Mouse (Mus musculus) lung, embryonic 14.5 days (tissue): ENCODE results near the gene Wdtc1. TPM values are rescaled to one million over a fixed set of nuclear protein-coding genes. Genes with fewer than 3 reads are reported as not detected.

Experiments used
- ATAC-seq: fragments of 200-750 bp; cut with Nextera tagmentation; 2 replicates; pipeline ENCODE4 v1.8.0; 2017; ENCODE audit warnings: mild to moderate bottlenecking, moderate TSS enrichment, moderate library complexity; ENCODE audit not compliant: insufficient read depth
- DNase-seq: peaks from one replicate; pipeline ENCODE4 v3.0.0-alpha.2; 2015
- H3K27ac ChIP-seq: fragments of 300-500 bp; sonication (generic); 2 replicates; pipeline ENCODE4 v1.5.1; 2014; ENCODE audit warnings: low read depth, mild to moderate bottlenecking, moderate library complexity
- H3K27me3 ChIP-seq: fragments of 300-500 bp; sonication (generic); 2 replicates; pipeline ENCODE4 v1.6.1; 2014; ENCODE audit warnings: low read length, control low read depth; ENCODE audit not compliant: insufficient read depth
- H3K36me3 ChIP-seq: fragments of 300-500 bp; sonication (generic); 2 replicates; pipeline ENCODE4 v1.6.1; 2014; ENCODE audit warnings: control low read depth; ENCODE audit not compliant: insufficient read depth
- H3K4me1 ChIP-seq: fragments of 300-500 bp; sonication (generic); 2 replicates; pipeline ENCODE4 v1.6.1; 2014; ENCODE audit warnings: antibody characterized with exemption, control low read depth; ENCODE audit not compliant: insufficient read depth
- H3K4me2 ChIP-seq: fragments of 300-500 bp; sonication (generic); 2 replicates; pipeline ENCODE4 v1.6.1; 2014; ENCODE audit warnings: mild to moderate bottlenecking
- H3K4me3 ChIP-seq: fragments of 300-500 bp; sonication (generic); 2 replicates; pipeline ENCODE4 v1.5.1; 2014; ENCODE audit warnings: low read depth, low read length
- H3K9ac ChIP-seq: fragments of 300-500 bp; sonication (generic); 2 replicates; pipeline ENCODE4 v1.6.1; 2014
- H3K9me3 ChIP-seq: fragments of 300-500 bp; sonication (generic); 2 replicates; pipeline ENCODE4 v1.6.1; 2016; ENCODE audit warnings: low read depth, low read length, control low read depth
- CTCF ChIP-seq: IDR thresholded peaks from 2 replicates; pipeline ENCODE4 v1.5.1; 2016; ENCODE audit warnings: antibody characterized with exemption, low read depth
- WGBS: fragments of 180-500 bp; shearing (Covaris S2); extraction: QIAGEN DNeasy Blood & Tissue Kit; methylation state at CpG from one replicate; pipeline ENCODE4 v1.1.7; 2014; 5-methylcytosine and 5-hydroxymethylcytosine counted together
- polyA plus RNA-seq: library from polyadenylated mRNA; unstranded; fragments of >200 nt; fragmentation: Nextera tagmentation; extraction: Ambion mirVana; gene quantifications from 2 replicates; pipeline ENCODE4 v1.2.1, GENCODE M21; 2014

Gene Wdtc1
- polyA plus RNA-seq, 1 experiment from 2014 or later, result 15.3 TPM

DNA sequence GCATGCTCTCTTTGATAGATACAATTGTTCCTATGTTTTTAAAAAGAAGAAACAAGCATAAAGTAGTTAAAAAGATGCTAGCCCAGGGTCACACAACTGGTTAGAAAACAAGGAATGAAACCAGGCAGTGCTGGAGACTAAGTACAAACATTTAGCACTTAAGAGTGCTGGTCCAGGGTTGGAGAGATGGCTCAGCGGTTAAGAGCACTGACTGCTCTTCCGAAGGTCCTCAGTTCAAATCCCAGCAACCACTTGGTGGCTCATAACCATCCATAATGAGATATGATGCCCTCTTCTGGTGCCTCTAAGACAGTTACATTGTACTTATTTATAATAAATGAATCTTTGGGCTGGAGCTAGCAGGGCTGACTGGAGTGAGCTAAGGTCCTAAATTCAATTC, 13.1 kb downstream of the Wdtc1 start:
- H3K4me3 ChIP-seq, result no peak overlapping the region
- ATAC-seq (no peak), DNase-seq (no peak)
- no peak overlapping the region for H3K27ac ChIP-seq
- no peaks in the 10 kb centered on the region for H3K9me3 ChIP-seq
- TF ChIP-seq CTCF, result no peak
- no peaks in the 10 kb centered on the region for H3K36me3 ChIP-seq
- H3K4me2 ChIP-seq, result no peak overlapping the region
- 82% methylated on average over 2 of the region's 2 CpGs for WGBS
- H3K27me3 ChIP-seq, result no peaks in the 10 kb centered on the region
- H3K4me1 ChIP-seq, result no peaks in the 10 kb centered on the region
- no peak overlapping the region for H3K9ac ChIP-seq

DNA sequence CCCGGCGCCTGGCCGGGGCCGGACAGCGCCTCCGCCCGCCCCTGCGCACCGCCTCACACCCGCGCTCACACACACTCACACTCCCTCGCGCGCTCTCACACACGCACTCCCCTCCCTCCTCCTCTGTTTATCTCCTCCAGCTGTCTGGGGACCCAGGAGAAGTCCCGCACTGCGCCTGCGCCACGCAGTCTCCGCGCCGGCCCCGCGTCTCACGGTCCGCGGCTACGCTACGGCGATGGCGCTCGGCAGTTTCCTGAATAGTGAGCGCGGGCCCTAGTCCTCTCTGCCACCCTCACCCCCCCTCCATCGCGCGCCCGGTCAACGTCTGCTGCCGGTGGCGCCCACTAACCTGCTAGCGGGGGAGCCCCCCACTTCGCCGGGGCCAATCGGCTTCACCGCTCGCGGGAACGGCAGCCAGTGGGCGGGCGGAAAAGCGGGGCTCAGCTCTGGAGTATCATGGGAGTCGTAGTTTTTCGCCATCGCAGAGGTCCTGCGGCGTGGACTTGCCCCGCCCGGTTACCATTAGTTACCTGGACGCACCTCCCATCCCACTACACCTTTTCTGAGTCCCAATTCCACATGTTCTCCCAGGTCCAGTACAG, 14.0 kb downstream of the Wdtc1 start:
- peak; percentile 97 for DNase-seq
- Histone ChIP-seq H3K9me3 (no peaks in the 10 kb centered on the region), H3K9ac (peak overlapping the region; percentile 88), H3K4me1 (no peaks in the 10 kb centered on the region), H3K36me3 (no peaks in the 10 kb centered on the region), H3K27me3 (no peaks in the 10 kb centered on the region), H3K4me3 (peak overlapping the region; percentile 85), H3K4me2 (peak overlapping the region; percentile 88), H3K27ac (peak overlapping the region; percentile 65; the same call in 1 of the 2 replicates)
- under 1% methylated on average over 53 of the region's 60 CpGs for WGBS
- no peak for TF ChIP-seq CTCF
- ATAC-seq, result peak; percentile 96

DNA sequence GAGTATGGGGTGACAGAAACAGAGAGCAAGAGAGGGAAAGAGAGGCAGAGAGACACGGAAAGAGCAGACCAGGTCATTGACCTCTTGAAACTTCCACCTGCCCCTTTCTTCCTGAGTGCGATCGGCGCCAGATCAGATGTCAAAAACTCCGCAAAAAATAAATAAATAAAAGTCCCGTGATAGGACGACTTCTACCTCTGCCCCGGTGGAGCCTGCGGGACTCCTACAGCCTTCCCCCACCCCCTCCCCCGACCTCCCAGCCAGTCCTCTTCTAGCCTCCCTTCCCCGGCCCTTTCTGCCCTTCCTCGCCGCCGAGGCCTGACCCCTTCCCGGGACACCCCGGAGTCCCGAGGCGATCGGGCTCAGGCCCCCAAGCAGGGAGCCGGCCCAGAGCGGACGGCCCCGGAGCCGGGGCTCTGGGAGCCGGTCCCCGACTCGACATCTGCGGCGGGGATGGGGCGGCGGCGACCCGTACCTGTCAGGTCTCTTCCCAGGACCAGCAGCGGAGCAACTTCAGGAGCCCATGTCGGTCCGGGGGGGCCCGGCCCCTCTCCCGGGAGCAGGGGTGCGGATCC, 14.7 kb downstream of the Wdtc1 start:
- peak; percentile 25 for DNase-seq
- Histone ChIP-seq H3K9ac (peak overlapping the region; percentile 88), H3K4me3 (peak overlapping the region; percentile 85), H3K4me2 (peak overlapping the region; percentile 88), H3K36me3 (no peaks in the 10 kb centered on the region), H3K4me1 (no peaks in the 10 kb centered on the region), H3K27me3 (no peaks in the 10 kb centered on the region), H3K9me3 (no peaks in the 10 kb centered on the region), H3K27ac (peak overlapping the region; percentile 65; the same call in 1 of the 2 replicates)
- WGBS, result 1% methylated on average over 39 of the region's 39 CpGs
- ATAC-seq, result peak; percentile 29; the same call in 1 of the 2 replicates
- no peak for TF ChIP-seq CTCF

DNA sequence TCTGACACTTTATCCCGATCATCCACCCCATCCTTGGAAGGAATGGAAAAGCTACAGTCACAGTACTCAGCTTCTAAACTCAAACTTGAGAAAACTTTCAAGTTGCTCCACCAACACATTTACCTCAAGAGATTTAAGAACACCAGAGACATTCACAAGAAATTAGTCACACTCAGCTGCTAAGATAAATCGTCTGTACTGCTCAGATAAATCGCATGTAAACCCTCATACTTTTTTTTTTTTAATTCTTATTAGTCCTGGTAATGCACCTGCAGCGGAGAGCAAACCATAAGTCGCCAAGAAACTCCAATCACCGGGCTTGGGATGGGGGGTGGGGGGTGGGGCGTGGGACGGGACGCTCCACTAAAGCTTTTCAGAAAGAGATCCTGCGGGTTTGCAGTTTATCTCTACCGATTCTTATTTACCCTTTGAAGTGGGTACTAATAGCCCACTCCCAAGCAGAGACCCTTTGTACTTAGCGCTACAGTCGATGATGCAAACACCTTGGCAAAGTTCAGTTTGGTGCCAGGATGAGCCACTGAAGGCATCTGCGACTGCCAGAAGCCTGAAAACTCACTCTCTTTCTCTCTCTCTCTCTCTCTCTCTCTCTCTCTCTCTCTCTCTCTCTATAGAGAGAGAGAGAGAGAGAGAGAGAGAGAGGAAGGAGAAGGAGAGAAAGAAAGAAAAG, 15.3 kb downstream of the Wdtc1 start:
- no peak for TF ChIP-seq CTCF
- DNase-seq (peak; percentile 19), ATAC-seq (no peak)
- H3K4me1 ChIP-seq, result no peaks in the 10 kb centered on the region
- peak overlapping the region; percentile 85 for H3K4me3 ChIP-seq
- peak overlapping the region; percentile 88 for H3K9ac ChIP-seq
- no peaks in the 10 kb centered on the region for H3K9me3 ChIP-seq
- WGBS, result 8% methylated on average over 14 of the region's 14 CpGs
- no peak overlapping the region for H3K27ac ChIP-seq
- H3K27me3 ChIP-seq, result no peaks in the 10 kb centered on the region
- peak overlapping the region; percentile 88 for H3K4me2 ChIP-seq
- H3K36me3 ChIP-seq, result no peaks in the 10 kb centered on the region

DNA sequence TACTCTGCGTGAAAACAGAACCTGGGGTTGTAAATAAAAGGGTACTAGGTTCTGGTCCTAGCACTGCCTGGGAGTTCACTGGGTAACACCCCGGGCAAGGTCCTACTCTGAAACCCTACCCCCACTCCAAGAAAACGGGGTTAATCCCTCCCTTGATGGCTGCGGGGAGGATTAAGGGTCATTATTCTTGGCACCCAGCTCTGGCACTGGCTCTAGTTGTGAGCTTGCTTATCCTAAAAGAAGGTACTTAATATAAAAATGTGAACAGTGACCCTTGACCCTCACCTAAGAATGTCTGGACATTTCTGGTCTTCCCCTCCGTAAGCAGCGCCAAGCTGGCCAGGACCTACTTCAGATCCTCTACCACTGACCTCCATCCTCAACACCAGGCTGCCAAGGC, 20.0 kb downstream of the Wdtc1 start:
- DNase-seq (no peak), ATAC-seq (no peak)
- Histone ChIP-seq H3K36me3 (no peaks in the 10 kb centered on the region), H3K27me3 (no peaks in the 10 kb centered on the region), H3K4me2 (no peak overlapping the region), H3K4me1 (no peaks in the 10 kb centered on the region), H3K4me3 (no peak overlapping the region), H3K27ac (no peak overlapping the region), H3K9me3 (no peaks in the 10 kb centered on the region), H3K9ac (no peak overlapping the region)
- WGBS, result 63% methylated on average over 6 of the region's 6 CpGs
- TF ChIP-seq CTCF, result no peak

GRCm38 (mm10) chr4:133330296-133330695, 23.0 kb downstream of the Wdtc1 start:
- 84% methylated on average over 4 of the region's 4 CpGs for WGBS
- Histone ChIP-seq H3K9me3 (no peaks in the 10 kb centered on the region), H3K4me3 (no peak overlapping the region), H3K27ac (no peak overlapping the region), H3K4me2 (no peak overlapping the region), H3K4me1 (0 out of 2 replicates have a peak, but pooled peaks cover 3% of the 10 kb centered on the region), H3K27me3 (no peaks in the 10 kb centered on the region), H3K9ac (no peak overlapping the region), H3K36me3 (no peaks in the 10 kb centered on the region)
- TF ChIP-seq CTCF, result no peak
- DNase-seq (no peak), ATAC-seq (no peak)

DNA sequence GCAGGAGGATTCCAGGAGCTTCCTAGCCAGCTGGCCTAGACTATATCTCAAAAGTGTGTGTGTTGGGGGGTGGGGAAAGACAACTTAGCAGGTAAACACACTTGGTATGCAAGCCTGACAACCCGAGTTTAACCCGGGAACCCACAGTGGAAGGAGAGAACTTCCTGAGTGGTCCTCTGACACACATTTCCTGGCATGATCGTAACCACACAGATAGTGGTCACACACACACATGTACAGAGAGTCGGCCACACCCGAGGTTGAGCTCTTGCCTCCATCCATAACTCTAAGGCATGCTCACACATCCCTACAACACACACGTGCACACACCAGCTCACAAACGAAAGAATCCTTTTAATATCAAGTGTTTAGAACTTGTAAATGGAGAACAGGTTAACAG, 25.2 kb downstream of the Wdtc1 start:
- H3K27me3 ChIP-seq, result no peaks in the 10 kb centered on the region
- H3K36me3 ChIP-seq, result no peaks in the 10 kb centered on the region
- H3K4me2 ChIP-seq, result no peak overlapping the region
- ATAC-seq (no peak), DNase-seq (no peak)
- H3K4me3 ChIP-seq, result no peak overlapping the region
- WGBS, result 51% methylated on average over 7 of the region's 7 CpGs
- no peak for TF ChIP-seq CTCF
- 0 out of 2 replicates have a peak, but pooled peaks cover 3% of the 10 kb centered on the region for H3K4me1 ChIP-seq
- no peak overlapping the region for H3K9ac ChIP-seq
- no peak overlapping the region for H3K27ac ChIP-seq
- H3K9me3 ChIP-seq, result no peaks in the 10 kb centered on the region
